Mouse (Mus musculus) cerebellum, adult 9-11 months (tissue): ENCODE results near the gene Rev3l.

ENCODE experiments used
- DNase-seq: peaks from one replicate; pipeline ENCODE4 v3.0.0; 2022

The Rev3l gene

DNA sequence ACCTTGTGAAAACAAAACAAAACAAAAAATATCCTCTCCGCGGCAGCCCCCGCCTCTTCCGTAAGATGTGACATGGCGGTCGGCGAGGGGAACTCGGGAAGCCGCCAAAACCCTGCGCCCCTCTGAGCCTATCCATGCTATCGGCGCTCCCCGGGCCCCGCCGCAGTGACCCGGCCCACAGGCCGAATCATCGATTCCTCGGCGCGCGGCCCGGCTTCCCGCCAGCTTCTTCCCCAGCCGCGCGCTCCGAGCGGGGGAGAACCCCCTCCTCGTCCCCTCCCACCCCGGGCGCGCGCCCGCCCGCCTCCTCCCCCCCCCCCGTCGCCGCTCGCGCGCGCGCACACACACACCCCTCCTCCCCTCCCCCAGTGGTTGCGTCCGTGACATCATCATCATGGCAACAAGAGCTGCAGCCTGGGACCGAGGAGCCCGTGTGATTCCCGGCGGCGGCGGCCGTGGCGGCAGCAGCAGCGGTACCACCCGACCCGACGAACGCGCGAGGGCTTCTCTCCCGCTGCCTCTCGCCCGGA lies at the start of gene Rev3l:
Gene Rev3l (plus strand): TSS at position 383 of the 530 bp plus-strand sequence.
- peak; percentile 93 for DNase-seq

DNA sequence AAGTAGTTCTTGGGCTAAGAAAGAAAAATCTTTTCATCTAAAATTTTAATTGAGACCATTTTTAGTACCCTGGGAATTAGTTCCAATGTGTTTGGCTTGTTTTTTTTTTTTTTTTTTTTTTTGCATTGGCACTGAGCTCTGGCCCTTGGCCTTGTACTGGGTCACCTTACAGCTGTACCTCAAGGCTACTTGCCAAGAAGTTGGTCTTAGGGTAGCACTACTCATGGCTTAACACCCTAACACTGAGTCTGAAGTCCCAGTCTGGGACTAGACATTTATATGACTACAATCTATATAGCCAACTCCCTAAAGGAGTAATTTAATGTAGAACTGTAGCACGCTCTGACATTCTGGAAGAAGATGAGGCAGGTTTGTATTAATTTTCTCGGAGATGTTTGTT lies 49.4 kb upstream of the Rev3l start:
- no peak for DNase-seq

GRCm38 (mm10) chr10:39683481-39683880 lies 48.4 kb upstream of the Rev3l start:
- DNase-seq = no peak

DNA sequence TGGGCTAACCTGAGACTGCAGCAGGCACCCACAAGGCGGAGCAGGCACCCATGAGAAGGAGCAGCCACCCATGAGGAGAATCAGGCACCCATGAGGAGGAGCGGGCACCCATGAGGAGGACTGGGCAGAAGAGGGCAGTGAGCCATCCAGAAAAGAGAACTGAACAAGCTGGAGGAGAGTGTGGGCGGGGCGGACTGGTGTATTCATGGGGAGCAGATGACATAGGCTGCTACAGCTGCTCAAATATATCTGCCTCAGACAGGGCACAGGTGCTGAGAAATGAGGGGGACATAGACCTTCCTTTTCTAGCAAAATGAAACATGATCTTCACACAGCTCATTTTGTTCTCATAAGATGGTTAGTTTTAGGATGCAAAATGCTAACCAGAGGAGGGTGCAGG lies 45.1 kb upstream of the Rev3l start:
- DNase-seq = no peak

DNA sequence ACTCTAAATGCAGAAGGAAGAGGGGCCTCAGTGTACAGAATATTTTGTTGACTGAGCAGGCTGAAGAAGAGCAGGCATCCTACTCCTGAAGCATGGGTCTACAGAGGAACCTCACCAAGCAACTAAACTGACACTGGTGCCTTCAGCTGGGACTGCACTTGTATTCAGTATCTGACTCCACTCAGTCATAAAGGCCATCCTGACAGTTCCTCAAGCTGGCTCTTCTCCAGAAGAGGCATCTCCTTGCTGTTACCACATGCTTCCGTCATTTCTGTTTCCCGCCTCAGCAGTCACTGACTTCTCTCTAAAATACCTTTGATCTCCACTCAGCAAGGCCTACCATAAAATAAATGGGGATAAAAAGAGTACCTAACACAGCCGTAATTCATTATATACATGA lies 44.1 kb upstream of the Rev3l start:
- DNase-seq = peak; percentile 22

DNA sequence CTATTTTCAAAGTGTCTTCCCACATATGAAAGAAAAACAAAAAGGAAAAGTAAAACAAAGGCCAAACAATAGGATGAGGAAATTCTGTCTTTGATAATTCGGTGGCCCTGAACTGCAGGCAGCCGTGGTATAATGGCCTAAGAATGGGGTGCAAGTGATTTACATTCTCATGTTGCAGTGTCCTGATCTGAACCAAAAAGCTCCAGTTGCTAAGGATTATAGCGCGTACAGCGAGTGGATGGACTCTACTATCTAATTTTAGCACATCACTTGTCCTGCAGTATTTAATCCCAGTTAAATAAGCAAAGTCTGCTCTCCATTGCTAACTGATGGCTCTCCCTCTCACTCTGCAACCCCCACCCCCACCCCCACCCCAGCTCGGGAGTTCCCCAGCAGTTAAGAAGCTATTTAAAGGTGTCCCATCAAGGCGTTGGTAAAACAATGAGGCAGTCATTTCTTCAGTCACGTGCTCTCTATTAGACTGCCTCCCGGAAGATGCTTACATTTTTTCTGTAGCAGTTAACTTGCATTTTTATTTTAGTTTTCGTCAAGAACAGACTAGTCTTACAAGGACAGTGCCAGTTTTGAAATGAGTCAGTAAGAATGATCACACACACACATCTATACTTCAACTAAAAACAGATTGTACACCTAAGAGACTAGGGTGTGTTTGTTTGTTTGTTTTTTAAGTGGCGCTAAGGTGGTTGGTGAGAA lies 40.4 kb upstream of the Rev3l start:
- no peak for DNase-seq

DNA sequence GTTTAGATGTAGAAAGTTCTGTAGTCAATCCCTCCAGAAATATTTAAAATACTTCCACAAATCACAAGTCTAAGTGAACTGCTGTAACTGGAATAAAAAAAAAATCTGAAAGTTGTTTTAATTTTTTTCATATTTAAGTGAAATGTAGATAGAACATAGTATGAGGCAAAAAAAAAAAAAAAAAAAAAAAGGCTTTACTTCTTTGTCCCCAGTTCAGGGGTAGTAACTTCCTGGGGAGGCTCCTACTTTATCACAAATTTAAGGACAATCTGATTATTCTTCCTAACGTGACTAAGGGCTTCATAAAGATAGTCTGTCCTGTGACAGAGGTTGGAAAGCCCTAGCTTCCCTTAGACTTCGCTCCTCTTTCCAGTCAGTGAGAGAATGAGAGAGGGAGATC lies 39.8 kb upstream of the Rev3l start:
- DNase-seq = no peak

DNA sequence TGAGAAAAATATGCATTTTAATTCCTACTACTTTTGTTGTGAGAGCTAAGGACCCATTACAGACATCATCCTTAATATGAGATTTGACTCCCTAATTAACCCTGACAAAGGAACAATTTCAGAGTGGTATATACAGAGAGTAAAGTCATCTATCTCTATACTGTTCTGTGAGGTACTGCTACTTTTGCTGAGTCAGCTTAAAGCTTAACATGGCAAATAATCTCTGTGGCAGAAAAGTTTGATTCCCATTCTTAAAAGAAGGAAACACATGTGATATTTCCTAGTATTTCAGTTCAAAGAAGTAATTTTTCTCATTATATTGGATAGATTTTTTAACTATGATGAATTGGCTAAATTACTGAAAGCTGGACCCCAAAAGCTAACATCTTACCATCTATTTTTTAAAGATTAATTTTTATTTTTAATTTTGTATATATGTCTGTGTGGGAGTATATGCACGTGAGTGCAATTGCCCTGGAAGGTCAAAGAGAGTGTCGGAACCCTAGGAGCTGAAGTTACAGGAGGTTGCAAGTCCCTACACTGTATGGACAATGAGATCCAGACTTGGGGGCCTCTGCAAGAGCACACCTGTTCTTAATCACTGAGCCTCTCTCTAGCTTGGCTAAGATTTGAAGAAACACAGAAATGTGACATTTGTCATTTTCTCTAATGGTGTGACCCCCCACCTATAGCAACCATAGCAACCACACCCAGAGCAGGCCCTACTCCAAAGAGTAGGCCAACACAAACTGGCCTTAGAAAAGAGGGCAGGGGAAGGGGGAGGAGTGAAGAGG lies 24.0 kb upstream of the Rev3l start:
- no peak for DNase-seq

DNA sequence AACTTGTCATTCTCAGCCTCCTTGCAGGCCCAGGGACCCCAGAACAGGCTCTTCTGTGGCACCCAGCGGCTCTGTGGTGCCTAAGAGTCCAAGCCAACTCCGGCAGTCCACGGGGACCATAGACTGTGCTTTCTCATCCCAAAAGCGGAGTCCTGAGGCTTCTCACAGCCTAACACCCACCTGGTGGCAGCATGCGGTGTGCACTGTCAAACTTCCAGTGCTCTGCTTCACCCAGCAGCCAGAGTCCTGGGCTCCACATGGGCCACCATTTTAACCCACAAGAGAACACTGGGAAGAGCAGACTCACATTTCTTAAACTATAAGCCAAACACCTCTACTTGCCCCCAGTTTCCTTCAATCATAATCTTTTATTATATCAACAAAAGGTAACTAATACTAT lies 15.0 kb upstream of the Rev3l start:
- no peak for DNase-seq

- DNase-seq = peak; percentile 96
Observed at GRCm38 (mm10) chr10:39730976-39731735, 762 bp upstream of the Rev3l start.

DNA sequence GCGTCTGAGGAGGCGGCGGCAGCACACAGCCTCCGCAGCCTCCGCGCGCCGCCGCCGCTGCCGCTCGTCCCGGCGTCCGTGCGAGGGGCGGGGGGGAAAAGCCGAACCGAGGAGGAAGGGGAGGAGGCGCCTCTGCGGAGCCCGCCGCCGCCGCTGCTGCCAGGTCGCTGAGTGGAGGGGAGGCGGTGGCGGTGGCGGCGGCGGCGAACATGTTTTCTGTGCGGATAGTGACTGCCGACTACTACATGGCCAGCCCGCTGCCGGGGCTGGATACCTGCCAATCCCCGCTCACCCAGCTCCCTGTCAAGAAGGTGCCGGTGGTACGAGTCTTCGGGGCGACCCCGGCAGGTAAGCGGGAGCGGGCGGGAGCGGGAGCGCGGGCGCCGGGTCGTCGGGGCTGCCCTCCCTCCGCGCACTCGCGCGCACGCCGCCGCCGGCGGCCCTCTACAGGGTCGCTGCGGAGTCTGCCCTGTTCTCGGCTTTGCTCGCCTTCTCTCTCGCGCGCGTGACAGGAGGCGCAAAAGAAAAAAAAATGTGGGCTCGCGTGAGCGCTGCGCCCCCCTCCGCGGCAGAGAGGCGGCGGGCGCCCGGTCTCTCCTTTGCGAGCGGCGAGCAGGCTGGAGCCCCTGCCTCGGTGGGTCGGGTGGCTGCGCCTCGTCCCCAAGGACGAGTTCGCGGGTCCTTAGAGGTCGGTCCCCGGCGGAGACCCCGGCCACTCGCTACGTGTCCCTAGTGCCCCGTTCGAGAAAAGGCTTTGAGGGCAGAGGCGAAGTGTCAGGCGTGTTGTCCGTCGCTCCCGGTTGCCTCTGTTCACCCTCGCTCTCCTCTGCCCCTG lies 565 bp downstream of the Rev3l start:
- DNase-seq = peak; percentile 91

GRCm38 (mm10) chr10:39733101-39733399 lies 1.1 kb downstream of the Rev3l start:
- peak; percentile 83 for DNase-seq

- no peak for DNase-seq
Observed at GRCm38 (mm10) chr10:39733421-39733930, 1.6 kb downstream of the Rev3l start.

DNA sequence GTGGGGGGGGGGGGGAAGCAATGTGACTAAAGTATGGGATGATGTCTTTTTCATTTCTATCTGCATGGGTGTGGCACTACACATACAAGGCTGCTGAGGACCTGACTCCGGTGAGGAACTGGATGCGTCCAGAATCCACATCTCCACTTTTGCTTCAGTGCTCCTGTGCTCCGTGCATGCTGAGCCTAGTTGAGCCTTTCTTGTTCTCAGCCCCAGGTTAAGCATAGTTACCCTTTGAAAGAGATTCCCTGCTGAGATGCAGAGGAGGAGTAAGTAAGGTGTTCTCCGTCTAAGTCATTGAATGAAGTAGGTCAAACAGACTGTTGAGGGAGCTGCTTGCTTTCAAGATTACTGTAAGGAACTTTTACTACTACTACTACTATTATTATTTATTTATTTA lies 4.3 kb downstream of the Rev3l start:
- no peak for DNase-seq

DNA sequence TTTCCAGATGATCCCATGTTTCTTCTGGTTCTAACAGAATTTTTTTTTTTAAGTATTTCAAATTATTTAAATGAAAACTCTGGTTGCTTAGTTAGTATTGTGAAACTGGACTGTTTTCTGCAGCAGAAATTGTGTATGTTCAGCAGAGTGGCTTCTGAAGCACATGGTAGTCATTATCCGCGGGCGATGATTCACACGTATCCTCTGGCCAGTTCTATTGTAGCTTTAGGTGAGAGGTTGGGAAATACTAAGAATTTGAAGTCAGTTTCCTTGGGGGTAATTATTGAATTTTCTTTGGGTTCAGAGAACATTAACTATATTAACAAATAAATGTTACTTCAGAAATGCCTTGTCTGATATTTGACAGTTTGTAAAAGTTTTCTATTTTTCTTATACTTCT lies 10.1 kb downstream of the Rev3l start:
- no peak for DNase-seq

DNA sequence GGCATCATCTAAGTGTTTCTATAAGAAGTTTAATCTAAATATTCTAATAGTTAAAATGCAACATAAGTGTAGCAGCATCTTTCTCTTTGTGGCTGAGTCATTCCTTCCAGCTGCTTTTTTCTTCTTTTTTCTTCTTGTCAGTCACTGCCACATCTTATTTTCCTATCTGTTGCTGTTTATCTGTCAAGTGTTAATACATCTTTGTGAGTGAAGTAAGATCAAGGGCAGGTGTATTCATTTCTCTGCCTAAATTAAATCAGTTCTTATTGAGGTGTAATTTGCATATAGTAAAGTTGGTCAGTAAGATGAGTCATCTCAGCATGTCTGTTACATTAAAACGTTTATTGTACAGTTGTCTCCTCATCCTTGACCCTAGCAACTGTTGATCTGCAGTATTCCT lies 32.8 kb downstream of the Rev3l start:
- no peak for DNase-seq

GRCm38 (mm10) chr10:39766702-39767101 lies 34.8 kb downstream of the Rev3l start:
- no peak for DNase-seq

DNA sequence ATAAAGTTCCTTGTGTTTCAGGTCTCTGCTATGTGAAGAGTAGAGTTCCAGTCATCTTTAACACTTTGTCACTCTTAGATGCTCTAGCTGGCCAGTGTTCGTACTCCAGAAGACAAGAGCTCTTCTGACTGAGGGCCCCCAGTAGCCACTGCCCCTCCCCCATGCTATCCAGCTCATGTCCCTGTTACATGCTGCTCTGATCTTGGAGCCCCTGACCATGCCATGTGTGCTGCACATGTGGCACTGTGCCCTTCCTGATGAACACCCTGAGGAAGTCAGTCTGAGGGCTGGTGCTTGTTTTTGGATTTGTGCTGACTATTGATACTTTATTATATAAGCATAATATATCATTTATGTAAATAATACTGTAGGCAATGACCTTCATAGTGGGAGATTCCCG lies 40.3 kb downstream of the Rev3l start:
- no peak for DNase-seq

- DNase-seq = no peak
Observed at GRCm38 (mm10) chr10:39773940-39774726, 42.2 kb downstream of the Rev3l start.

- no peak for DNase-seq
Observed at GRCm38 (mm10) chr10:39776927-39777326, 45.0 kb downstream of the Rev3l start.

- no peak for DNase-seq
Observed at GRCm38 (mm10) chr10:39778305-39778704, 46.4 kb downstream of the Rev3l start.

- DNase-seq = no peak
Observed at GRCm38 (mm10) chr10:39785241-39785640, 53.3 kb downstream of the Rev3l start.
